Mouse (Mus musculus) midbrain, embryonic 11.5 days (tissue): ENCODE measurements at regions not wholly inside any gene's neighbourhood (a gene's known extent, or its start where the extent isn't known, plus 50 kb on each side); places are given as distances from the start of the nearest gene placed in this dataset.
A peak's percentile ranks its signal among the peaks of the same experiment; 100 is the strongest.

Experiments used
- ATAC-seq: fragments of 200-750 bp; cut with Nextera tagmentation; 2 replicates; pipeline ENCODE4 v1.8.0; 2017; ENCODE audit warnings: moderate TSS enrichment, moderate library complexity; ENCODE audit not compliant: low FRiP score
- DNase-seq: peaks from one replicate; pipeline ENCODE4 v3.0.0; 2015; ENCODE audit warnings: low spot score; ENCODE audit errors: missing footprints
- H3K27ac ChIP-seq: fragments of 300-500 bp; sonication (generic); 2 replicates; pipeline ENCODE4 v1.5.1; 2014; ENCODE audit warnings: low read depth, low read length
- H3K27me3 ChIP-seq: fragments of 300-500 bp; sonication (generic); 2 replicates; pipeline ENCODE4 v1.6.1; 2014; ENCODE audit warnings: mild to moderate bottlenecking, low read length, moderate library complexity, mixed read lengths; ENCODE audit not compliant: control insufficient read depth, insufficient read depth
- H3K36me3 ChIP-seq: fragments of 300-500 bp; sonication (generic); 2 replicates; pipeline ENCODE4 v1.6.1; 2014; ENCODE audit warnings: mild to moderate bottlenecking, low read length, moderate library complexity, mixed read lengths; ENCODE audit not compliant: control insufficient read depth, insufficient read depth
- H3K4me1 ChIP-seq: fragments of 300-500 bp; sonication (generic); 2 replicates; pipeline ENCODE4 v1.6.1; 2014; ENCODE audit warnings: low read length; ENCODE audit not compliant: control insufficient read depth, insufficient read depth
- H3K4me2 ChIP-seq: fragments of 300-500 bp; sonication (generic); 2 replicates; pipeline ENCODE4 v1.6.1; 2014; ENCODE audit warnings: mild to moderate bottlenecking, moderate library complexity
- H3K4me3 ChIP-seq: fragments of 300-500 bp; sonication (generic); 2 replicates; pipeline ENCODE4 v1.5.1; 2014; ENCODE audit warnings: low read depth, low read length
- H3K9ac ChIP-seq: fragments of 300-500 bp; sonication (generic); 2 replicates; pipeline ENCODE4 v1.6.1; 2014; ENCODE audit warnings: low read length
- H3K9me3 ChIP-seq: fragments of 300-500 bp; sonication (generic); 2 replicates; pipeline ENCODE4 v1.6.1; 2016; ENCODE audit warnings: low read length; ENCODE audit not compliant: control insufficient read depth
- WGBS: fragments of 180-500 bp; shearing (Covaris S2); extraction: QIAGEN DNeasy Blood & Tissue Kit; methylation state at CpG from one replicate; pipeline ENCODE4 v1.1.7; 2014; 5-methylcytosine and 5-hydroxymethylcytosine counted together

DNA sequence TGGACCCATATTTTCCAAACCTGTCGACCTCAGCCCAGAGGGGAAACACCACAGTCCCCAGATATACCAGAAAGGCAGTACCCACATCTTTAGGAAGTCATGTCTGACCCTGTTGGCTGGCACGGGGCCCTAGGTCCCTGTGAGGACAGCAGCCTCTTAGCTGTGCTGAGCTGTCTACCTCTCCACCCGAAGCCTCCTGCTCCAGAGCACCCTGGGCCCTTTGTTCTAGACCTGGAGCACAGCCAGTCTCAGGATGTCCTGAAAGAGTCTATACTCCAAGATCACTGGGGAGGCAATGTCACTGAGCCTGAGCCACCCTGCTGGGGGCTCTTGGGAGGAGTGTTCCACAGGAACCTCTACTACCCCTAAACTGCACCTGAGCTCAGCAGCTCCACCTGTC lies 150.9 kb upstream of the Zmiz1 start:
- Histone ChIP-seq H3K9ac (no peak overlapping the region), H3K27me3 (no peaks in the 10 kb centered on the region), H3K4me1 (peaks cover 28% of the 10 kb centered on the region), H3K9me3 (no peaks in the 10 kb centered on the region), H3K4me3 (no peak overlapping the region), H3K27ac (no peak overlapping the region), H3K36me3 (no peaks in the 10 kb centered on the region), H3K4me2 (no peak overlapping the region)
- DNase-seq = no peak
- WGBS = 81% methylated on average over 3 of the region's 3 CpGs
- ATAC-seq = no peak

GRCm38 (mm10) chr14:25310671-25311151 lies 148.3 kb upstream of the Zmiz1 start:
- no peak overlapping the region for H3K9ac ChIP-seq
- no peaks in the 10 kb centered on the region for H3K9me3 ChIP-seq
- no peak overlapping the region for H3K4me2 ChIP-seq
- DNase-seq = no peak
- no peaks in the 10 kb centered on the region for H3K36me3 ChIP-seq
- no peak overlapping the region for H3K27ac ChIP-seq
- WGBS = 68% methylated on average over 4 of the region's 4 CpGs
- H3K4me3 ChIP-seq = no peak overlapping the region
- no peak for ATAC-seq
- peaks cover 11% of the 10 kb centered on the region for H3K4me1 ChIP-seq
- no peaks in the 10 kb centered on the region for H3K27me3 ChIP-seq

DNA sequence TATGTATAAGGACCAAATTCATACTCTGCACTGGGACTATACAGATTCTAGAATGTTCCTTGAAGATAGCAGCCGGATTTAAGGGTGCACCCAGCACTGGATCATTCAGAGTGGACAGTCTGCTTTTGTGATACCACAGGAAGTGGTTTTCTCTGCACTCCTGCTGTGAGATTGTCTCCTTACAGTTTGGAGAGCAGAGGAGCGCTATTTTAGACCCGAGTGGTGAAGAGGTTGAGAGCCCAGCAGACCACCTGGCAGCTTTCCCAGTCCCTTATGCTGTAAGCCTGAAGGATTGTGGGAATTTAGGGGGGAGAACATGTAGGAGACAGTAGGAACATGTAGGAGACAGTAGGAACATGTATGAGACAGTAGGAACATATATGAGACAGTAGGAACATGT lies 147.5 kb upstream of the Zmiz1 start:
- 87% methylated on average over 3 of the region's 3 CpGs for WGBS
- Histone ChIP-seq H3K27ac (no peak overlapping the region), H3K36me3 (no peaks in the 10 kb centered on the region), H3K4me3 (no peak overlapping the region), H3K9me3 (no peaks in the 10 kb centered on the region), H3K27me3 (no peaks in the 10 kb centered on the region), H3K4me2 (no peak overlapping the region), H3K9ac (no peak overlapping the region), H3K4me1 (peaks cover 5% of the 10 kb centered on the region)
- DNase-seq = no peak
- no peak for ATAC-seq

DNA sequence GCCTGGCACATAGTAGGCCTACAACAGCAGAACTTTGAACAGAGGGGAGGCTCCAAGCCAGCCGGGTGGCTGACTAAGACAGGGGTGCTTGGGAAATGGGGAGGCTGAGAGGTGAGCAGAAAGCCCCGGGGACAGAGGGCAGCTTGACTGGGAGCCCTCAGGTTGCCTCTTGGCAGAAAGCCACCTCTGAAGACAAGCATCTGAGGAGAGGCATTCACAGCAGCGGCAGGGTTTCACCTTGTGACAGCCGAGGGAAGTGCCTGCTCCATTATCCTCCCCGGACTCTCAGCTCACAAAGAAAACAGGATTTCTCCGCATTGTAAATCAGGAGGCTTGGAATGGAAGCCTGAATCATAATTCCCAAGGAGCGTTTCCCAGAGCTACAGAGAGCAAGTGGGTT lies 146.8 kb upstream of the Zmiz1 start:
- Histone ChIP-seq H3K27ac (no peak overlapping the region), H3K4me3 (no peak overlapping the region), H3K9ac (no peak overlapping the region; the same call in 1 of the 2 replicates), H3K4me2 (no peak overlapping the region), H3K36me3 (no peaks in the 10 kb centered on the region), H3K27me3 (no peaks in the 10 kb centered on the region), H3K9me3 (no peaks in the 10 kb centered on the region), H3K4me1 (peaks cover 9% of the 10 kb centered on the region)
- DNase-seq (no peak), ATAC-seq (no peak)
- WGBS = 13% methylated on average over 7 of the region's 7 CpGs

DNA sequence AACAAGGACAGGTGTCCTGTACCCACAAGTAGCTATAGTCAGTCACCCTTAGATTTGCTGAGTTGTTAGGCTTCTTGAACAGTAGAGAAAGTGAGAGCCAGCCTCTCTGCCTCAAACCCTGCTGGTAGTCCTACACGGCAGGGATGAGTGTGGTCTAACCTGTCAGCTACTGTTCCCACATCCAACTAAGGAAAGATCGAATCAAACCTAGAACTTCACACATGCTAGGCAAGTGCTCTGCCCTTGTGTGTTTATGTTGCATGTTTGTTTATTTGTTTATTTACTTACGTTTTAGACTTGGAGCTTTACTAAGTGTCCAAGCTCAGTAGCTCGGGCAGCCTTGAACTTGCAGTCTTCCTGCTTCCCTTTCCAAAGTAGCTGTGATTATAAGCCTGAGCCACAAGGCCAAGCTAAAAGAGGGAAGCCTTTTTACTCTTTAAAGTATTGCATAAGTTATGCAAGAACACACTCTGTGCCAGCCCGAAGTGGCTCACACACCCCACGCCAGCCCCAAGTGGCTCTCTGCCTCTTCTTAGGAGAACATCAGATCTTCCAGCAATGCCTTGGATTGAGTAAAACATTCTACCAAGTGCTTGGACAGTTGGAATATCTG lies 146.1 kb upstream of the Zmiz1 start:
- no peaks in the 10 kb centered on the region for H3K36me3 ChIP-seq
- H3K9me3 ChIP-seq = no peaks in the 10 kb centered on the region
- no peak for DNase-seq
- H3K4me2 ChIP-seq = no peak overlapping the region
- no peak overlapping the region for H3K9ac ChIP-seq
- WGBS = 85% methylated on average over 6 of the region's 6 CpGs
- H3K27me3 ChIP-seq = no peaks in the 10 kb centered on the region
- peaks cover 17% of the 10 kb centered on the region for H3K4me1 ChIP-seq
- H3K4me3 ChIP-seq = no peak overlapping the region
- H3K27ac ChIP-seq = no peak overlapping the region
- no peak for ATAC-seq

GRCm38 (mm10) chr14:25313693-25314240 lies 145.2 kb upstream of the Zmiz1 start:
- no peak for DNase-seq
- H3K27ac ChIP-seq = no peak overlapping the region
- H3K4me2 ChIP-seq = no peak overlapping the region
- no peaks in the 10 kb centered on the region for H3K36me3 ChIP-seq
- H3K4me3 ChIP-seq = no peak overlapping the region
- ATAC-seq = no peak
- H3K9ac ChIP-seq = no peak overlapping the region
- peaks cover 24% of the 10 kb centered on the region for H3K4me1 ChIP-seq
- no peaks in the 10 kb centered on the region for H3K9me3 ChIP-seq
- no peaks in the 10 kb centered on the region for H3K27me3 ChIP-seq
- WGBS = 87% methylated on average over 4 of the region's 4 CpGs

DNA sequence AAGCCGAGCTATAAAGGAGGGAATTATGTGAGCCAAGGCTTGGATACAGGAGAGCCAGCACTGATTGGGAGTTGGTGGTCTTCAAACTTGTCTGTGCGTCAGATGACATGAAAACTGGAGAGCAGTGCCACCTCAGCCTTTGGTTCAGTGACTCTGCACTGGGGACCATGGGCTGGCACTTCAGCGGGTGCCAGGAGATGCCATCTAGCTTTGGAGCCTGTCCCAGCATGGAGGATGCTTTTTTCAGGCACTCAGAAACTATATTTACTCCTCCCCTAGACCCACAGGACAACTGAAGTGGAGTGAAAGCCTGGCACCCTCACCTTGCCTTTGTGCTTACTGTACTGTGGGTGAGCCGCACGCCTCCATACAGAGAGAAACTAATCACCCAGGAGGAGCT lies 142.5 kb upstream of the Zmiz1 start:
- peak; percentile 87 for DNase-seq
- Histone ChIP-seq H3K27ac (peak overlapping the region; percentile 99; the same call in 1 of the 2 replicates), H3K36me3 (no peaks in the 10 kb centered on the region), H3K9me3 (no peaks in the 10 kb centered on the region), H3K9ac (no peak overlapping the region), H3K4me2 (no peak overlapping the region), H3K27me3 (no peaks in the 10 kb centered on the region), H3K4me3 (no peak overlapping the region), H3K4me1 (peaks cover 37% of the 10 kb centered on the region)
- no peak for ATAC-seq
- WGBS = 98% methylated on average over 5 of the region's 5 CpGs

GRCm38 (mm10) chr14:25317680-25318471 lies 141.1 kb upstream of the Zmiz1 start:
- peak overlapping the region; percentile 41 for H3K4me2 ChIP-seq
- H3K4me3 ChIP-seq = peak overlapping the region; percentile 9
- H3K9ac ChIP-seq = peak overlapping the region; percentile 72
- ATAC-seq (peak; percentile 96), DNase-seq (peak; percentile 98)
- WGBS = 2% methylated on average over 36 of the region's 37 CpGs
- H3K4me1 ChIP-seq = peaks cover 35% of the 10 kb centered on the region
- H3K36me3 ChIP-seq = no peaks in the 10 kb centered on the region
- H3K27ac ChIP-seq = peak overlapping the region; percentile 99
- H3K9me3 ChIP-seq = no peaks in the 10 kb centered on the region
- H3K27me3 ChIP-seq = no peaks in the 10 kb centered on the region

- no peaks in the 10 kb centered on the region for H3K9me3 ChIP-seq
- 46% methylated on average over 12 of the region's 12 CpGs for WGBS
- no peak overlapping the region for H3K4me3 ChIP-seq
- H3K9ac ChIP-seq = peak overlapping the region; percentile 72
- DNase-seq (peak; percentile 93), ATAC-seq (no peak)
- peaks cover 37% of the 10 kb centered on the region for H3K4me1 ChIP-seq
- H3K27ac ChIP-seq = peak overlapping the region; percentile 99
- H3K4me2 ChIP-seq = no peak overlapping the region
- no peaks in the 10 kb centered on the region for H3K27me3 ChIP-seq
- no peaks in the 10 kb centered on the region for H3K36me3 ChIP-seq
Measured at GRCm38 (mm10) chr14:25318909-25319308, 140.1 kb upstream of the Zmiz1 start.
